Mouse (Mus musculus) frontal cortex, postnatal 14 days (tissue): ENCODE data around the gene Rft1.

Source experiments
- DNase-seq, 2 experiments: peaks; one replicate each; pipeline ENCODE4 v3.0.0; 2022; ENCODE audit warnings: low spot score in 2 of 2

The Rft1 gene

GRCm38 (mm10) chr14:30653943-30654659 is at the start of gene Rft1:
Gene Rft1, plus strand, starts transcription at chr14:30654360.
- peak; percentile 94 to 98 for DNase-seq

GRCm38 (mm10) chr14:30606817-30607216 is 47.3 kb upstream of the Rft1 start:
- DNase-seq: no peak

GRCm38 (mm10) chr14:30607696-30608095 is 46.5 kb upstream of the Rft1 start:
- DNase-seq: no peak

- DNase-seq: no peak
Measured at GRCm38 (mm10) chr14:30608176-30608575, 46.0 kb upstream of the Rft1 start.

GRCm38 (mm10) chr14:30609499-30609898 is 44.7 kb upstream of the Rft1 start:
- no peak for DNase-seq

GRCm38 (mm10) chr14:30610304-30610703 is 43.9 kb upstream of the Rft1 start:
- no peak for DNase-seq

- no peak for DNase-seq
Measured at GRCm38 (mm10) chr14:30610940-30611339, 43.2 kb upstream of the Rft1 start.

- DNase-seq: peak in 1 of 2 experiments; percentile 45
Measured at GRCm38 (mm10) chr14:30612523-30612922, 41.6 kb upstream of the Rft1 start.

- DNase-seq: no peak
Measured at GRCm38 (mm10) chr14:30612962-30613715, 41.0 kb upstream of the Rft1 start.

- DNase-seq: no peak
Measured at GRCm38 (mm10) chr14:30616751-30617150, 37.4 kb upstream of the Rft1 start.

GRCm38 (mm10) chr14:30618746-30619275 is 35.3 kb upstream of the Rft1 start:
- DNase-seq: no peak

- peak in 1 of 2 experiments; percentile 18 for DNase-seq
Measured at GRCm38 (mm10) chr14:30619982-30620578, 34.1 kb upstream of the Rft1 start.

GRCm38 (mm10) chr14:30622130-30622529 is 32.0 kb upstream of the Rft1 start:
- DNase-seq: no peak

GRCm38 (mm10) chr14:30622556-30622955 is 31.6 kb upstream of the Rft1 start:
- DNase-seq: no peak

GRCm38 (mm10) chr14:30624277-30624721 is 29.9 kb upstream of the Rft1 start:
- no peak for DNase-seq

- DNase-seq: no peak
Measured at GRCm38 (mm10) chr14:30625131-30625807, 28.9 kb upstream of the Rft1 start.

- DNase-seq: peak; percentile 43 to 51
Measured at GRCm38 (mm10) chr14:30625856-30626726, 28.1 kb upstream of the Rft1 start, which contains the start of gene Prkcd. Gene Prkcd, minus strand, starts transcription at chr14:30626210.

GRCm38 (mm10) chr14:30626756-30627742 is 27.1 kb upstream of the Rft1 start:
- no peak for DNase-seq

GRCm38 (mm10) chr14:30628235-30628634 is 25.9 kb upstream of the Rft1 start:
- DNase-seq: no peak
